Mouse (Mus musculus): Measurements from ENCODE around the gene Sugp2.

Gene Sugp2

DNA sequence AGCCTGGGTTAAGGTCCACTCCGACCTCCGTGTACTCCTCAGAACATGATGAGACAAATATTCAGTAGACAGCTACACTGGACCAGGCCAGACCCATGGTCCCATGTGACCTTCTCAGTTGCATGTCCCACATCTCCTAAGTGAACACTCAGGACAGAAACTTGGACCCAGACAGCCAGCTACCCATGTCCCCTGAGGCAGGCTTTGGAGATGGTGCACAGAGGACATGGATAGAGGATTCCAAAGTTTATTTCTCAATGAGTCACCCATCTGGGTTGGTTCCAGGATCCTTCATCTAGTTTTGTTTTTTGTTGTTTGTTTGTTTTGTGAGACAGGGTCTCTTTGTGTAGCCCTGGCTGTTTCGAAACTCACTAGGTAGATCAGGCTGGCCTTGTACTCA is 13.1 kb upstream of the Sugp2 start:
- no peak for DNase-seq (ENCODE audit: low read depth, low spot score)

DNA sequence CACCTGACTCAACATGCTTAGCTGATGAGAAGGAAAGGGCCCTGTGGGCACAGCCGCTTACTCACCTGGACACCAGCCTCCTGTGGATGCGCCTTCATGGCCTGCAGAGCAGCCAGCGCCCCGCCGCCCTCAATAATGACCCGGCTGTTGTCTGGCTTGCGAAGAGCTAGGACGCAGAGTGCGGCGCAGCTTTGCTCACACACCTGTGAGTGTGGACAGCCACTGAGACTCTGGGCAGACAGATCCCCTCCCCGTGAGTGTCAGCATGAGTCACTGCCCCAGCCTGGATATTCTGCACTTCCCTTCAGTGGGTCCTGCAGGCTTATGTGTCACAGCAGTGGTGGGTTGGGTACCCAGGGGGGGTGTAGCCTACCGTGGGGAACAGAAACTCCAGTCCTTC is 12.0 kb upstream of the Sugp2 start:
- no peak for DNase-seq (ENCODE audit: low read depth, low spot score)

GRCm38 (mm10) chr8:70223341-70223740 is 10.7 kb upstream of the Sugp2 start:
- DNase-seq (ENCODE audit: low read depth, low spot score) = no peak

DNA sequence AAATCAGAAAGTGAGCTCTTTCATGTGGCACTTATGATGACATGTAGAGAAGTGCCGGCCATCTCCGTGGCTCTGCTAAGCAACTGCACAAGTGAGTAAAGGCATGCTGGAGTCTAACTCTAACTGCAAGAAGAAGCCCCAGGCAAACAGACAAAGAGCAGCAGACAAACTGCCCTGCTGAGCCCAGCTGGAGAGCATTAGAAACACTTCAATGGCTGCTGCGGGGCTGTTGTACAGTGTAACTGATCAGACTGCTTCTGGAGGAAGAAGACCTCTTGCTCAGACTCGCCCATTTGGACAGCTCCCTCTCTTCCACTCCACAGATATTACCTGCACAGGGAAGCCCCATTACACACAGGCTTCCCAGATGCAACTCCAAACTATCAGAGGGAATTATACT is 6.0 kb upstream of the Sugp2 start:
- no peak for DNase-seq (ENCODE audit: low read depth, low spot score)

GRCm38 (mm10) chr8:70230837-70231236 is 3.2 kb upstream of the Sugp2 start:
- DNase-seq (ENCODE audit: low read depth, low spot score) = no peak

DNA sequence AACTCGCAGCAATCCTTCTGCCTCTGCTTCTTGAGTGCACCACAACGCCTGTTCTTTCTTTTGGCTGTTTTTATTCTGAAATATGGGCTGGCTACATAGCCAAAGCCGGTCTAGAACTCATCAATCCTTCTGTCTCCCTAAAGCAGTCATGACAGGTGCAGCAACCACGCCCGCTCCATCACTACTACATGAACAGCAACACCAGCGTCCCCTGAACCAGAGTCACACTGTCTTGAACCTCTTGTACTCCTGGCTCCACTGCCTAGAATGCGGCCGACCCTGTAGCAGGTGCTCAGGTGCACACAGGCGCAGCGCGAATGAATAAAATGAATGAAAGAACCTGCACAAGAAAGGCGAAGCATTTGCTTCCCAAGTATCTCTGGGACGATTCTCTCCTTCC is 420 bp upstream of the Sugp2 start:
- no peak for DNase-seq (ENCODE audit: low read depth, low spot score)

DNA sequence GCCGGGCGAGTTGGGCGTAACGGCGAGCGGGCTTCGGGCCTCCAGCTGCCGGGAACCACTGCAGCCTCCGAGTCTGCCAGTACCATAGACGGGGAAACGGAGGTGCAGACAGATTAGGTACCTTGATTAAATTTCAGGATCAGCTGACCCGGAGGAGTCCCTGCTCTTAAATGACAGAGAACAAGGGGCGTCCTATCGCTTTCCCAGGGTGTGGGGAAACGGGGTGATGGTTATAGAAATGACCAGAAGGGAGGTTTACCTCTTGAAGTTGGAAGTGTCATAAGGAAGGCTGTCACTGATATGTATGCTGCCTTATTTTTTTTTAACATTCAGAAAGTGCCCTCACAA is 729 bp downstream of the Sugp2 start:
- no peak for DNase-seq (ENCODE audit: low read depth, low spot score)

DNA sequence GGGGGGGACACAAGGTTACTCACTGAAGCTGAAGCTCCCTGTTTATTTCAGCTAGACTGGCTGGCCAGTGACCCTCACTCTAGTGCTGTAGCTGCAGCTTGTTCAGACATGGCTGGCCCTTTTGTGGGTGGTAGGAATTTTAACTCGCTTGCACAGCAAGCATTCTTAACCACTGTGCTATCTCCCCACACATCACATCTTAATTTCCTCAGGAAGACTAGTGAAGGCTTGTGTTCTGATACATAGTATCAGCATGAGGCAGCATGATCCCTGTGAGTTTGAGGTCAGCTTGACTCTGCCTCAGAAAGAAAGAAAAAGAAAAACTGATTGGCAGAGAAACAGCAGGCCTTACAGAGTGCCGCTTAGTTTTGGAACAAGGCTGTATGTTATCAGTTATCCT is 3.8 kb downstream of the Sugp2 start:
- DNase-seq (ENCODE audit: low read depth, low spot score) = no peak

GRCm38 (mm10) chr8:70240642-70241041 is 6.6 kb downstream of the Sugp2 start:
- no peak for DNase-seq (ENCODE audit: low read depth, low spot score)

DNA sequence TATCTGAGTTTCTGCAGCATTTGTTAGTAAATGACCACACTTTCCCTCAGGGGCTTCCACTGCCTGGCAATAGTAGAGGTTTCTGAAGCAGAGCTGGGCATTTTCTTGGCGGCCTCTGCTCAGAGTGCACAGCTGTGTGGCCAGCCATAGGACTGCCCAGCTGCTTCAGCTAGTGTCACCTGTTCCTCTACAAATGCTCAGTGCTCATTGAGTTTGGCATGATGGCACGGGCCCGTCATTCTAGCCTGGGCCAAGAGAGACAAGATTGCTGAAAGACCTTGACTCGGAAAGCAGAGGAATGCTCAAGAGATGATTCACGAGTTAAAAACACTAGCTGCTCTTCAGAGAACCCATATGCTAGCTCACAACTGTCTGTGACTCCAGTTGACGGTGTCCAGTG is 12.6 kb downstream of the Sugp2 start:
- DNase-seq (ENCODE audit: low read depth, low spot score) = no peak

- no peak for DNase-seq (ENCODE audit: low read depth, low spot score)
Observed at GRCm38 (mm10) chr8:70247841-70248240, 13.8 kb downstream of the Sugp2 start.

- DNase-seq (ENCODE audit: low read depth, low spot score) = no peak
Observed at GRCm38 (mm10) chr8:70254628-70255027, 20.6 kb downstream of the Sugp2 start.

- DNase-seq (ENCODE audit: low read depth, low spot score) = no peak
Observed at GRCm38 (mm10) chr8:70257456-70257855, 23.4 kb downstream of the Sugp2 start.

GRCm38 (mm10) chr8:70258600-70258999 is 24.6 kb downstream of the Sugp2 start:
- DNase-seq (ENCODE audit: low read depth, low spot score) = no peak

DNA sequence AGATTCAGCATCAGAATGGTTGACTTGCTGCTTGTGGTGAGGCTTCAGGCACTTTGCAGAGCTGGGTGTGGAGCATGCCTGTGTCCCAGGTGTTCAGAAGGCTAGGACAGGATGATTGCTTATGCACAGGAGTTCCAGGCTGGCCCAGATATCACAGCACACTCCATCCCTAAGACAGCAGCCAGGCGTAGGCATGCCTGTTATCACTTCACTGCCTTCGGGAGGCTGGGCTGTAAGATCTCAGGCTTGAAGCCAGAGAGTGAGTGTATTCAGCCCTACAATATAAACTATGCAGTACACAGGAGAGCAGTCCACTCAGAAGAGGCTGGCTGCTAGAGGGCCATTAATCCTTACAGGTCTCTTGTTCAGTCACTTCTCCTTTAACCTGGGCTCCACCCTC is 25.0 kb downstream of the Sugp2 start:
- DNase-seq (ENCODE audit: low read depth, low spot score) = no peak

DNA sequence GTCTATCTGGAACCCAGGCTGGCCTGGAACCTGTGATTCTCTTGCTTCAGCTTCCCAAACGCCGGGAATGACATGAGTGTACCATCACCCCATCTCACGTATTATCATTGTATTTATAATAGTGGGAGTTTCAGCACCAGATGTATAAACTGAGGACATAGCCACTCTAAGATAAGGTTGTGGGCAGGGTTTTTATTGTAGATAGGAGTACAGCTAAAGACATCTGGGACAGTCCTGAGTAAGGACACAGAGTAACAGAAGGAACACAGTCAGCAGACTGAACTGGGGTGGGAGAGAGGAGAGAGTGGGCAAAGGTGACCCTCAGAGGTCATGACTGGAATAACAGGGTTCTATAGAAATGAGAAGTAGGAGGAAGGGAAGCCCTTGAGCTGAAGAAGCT is 33.6 kb downstream of the Sugp2 start:
- DNase-seq (ENCODE audit: low read depth, low spot score) = no peak

DNA sequence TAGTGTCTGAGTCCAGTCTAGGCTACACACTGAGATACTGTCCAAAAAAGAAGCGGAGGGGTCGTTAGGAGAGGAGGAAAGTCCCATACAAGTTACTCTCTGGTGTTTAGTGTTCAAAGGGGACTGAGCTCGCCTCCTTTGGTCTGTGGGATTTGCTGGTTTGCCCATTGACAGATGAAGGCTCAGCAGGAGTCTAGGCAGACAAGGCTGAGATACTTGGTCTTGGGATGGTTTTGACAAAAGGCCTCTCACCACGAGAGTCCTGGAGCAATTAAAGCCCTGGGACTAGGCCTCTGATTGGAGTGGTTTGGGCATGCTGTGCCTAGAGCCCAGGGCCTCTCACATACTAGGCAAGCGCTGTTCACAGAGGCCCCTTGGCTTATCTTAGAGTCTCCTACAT is 34.3 kb downstream of the Sugp2 start:
- DNase-seq (ENCODE audit: low read depth, low spot score) = no peak

GRCm38 (mm10) chr8:70268799-70269565 is 35.0 kb downstream of the Sugp2 start:
- DNase-seq (ENCODE audit: low read depth, low spot score) = no peak

DNA sequence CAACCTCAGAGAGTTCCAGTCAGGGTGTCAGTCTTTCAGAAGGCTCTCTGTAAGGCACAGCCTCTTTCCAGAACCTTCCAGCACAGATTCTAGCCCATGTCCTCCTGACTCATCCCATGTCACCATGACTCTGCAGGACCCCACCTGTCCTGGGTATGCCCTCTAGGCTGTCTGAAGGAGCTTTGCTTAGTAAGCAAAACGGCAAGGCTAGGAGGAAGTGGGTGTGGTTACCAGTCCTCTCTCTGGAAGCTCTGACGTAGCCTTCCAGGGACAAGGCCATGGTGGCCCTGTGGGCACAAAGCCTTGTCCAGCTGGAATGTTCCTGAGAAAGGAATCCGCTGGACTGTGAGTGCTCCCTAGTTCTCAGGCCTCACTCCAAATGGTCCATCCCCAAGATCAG is 38.9 kb downstream of the Sugp2 start:
- DNase-seq (ENCODE audit: low read depth, low spot score) = peak; percentile 70

- no peak for DNase-seq (ENCODE audit: low read depth, low spot score)
Observed at GRCm38 (mm10) chr8:70274350-70274749, 40.3 kb downstream of the Sugp2 start.

DNA sequence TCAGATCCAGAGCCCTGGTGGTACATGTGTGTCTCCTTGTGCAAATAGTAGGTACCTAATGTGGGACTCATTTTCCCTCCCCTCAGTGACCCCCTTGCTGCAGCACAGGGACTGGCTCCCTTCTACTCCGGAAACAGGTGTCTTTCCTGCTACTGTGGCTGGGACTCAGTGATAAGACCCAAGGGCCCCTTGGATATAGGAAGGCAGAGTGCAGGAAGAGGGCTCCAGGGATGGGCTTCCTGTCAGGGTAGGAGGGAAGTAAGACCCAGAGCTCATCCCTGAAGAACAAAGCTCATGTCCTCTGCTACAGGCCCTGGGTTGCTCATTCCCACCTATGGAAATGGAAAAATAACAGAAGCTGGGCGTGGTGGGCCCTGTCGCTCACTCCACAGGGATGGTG is 42.5 kb downstream of the Sugp2 start:
- DNase-seq (ENCODE audit: low read depth, low spot score) = no peak

GRCm38 (mm10) chr8:70278175-70278574 is 44.1 kb downstream of the Sugp2 start:
- no peak for DNase-seq (ENCODE audit: low read depth, low spot score)

GRCm38 (mm10) chr8:70279266-70279665 is 45.2 kb downstream of the Sugp2 start:
- DNase-seq (ENCODE audit: low read depth, low spot score) = no peak

DNA sequence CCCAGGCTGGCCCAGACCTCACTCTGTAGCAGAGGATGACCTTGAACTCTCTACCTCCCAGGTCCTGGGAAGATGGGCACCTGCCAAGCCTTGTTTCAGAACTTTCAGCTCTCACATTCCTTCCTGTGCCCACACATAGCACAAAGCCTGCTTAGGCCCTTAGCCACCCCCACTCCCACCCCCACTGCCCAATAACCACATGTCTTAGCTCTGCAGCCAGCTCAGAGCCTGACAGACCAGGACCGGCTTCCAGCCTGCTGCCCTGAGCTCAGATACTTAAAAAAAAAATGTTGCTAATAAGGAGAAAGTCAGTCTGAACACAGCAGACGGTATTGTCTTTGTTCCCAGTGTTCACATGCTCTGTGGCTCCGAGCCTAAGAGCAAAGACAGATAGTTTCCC is 47.0 kb downstream of the Sugp2 start:
- DNase-seq (ENCODE audit: low read depth, low spot score) = no peak
